Mouse (Mus musculus): ENCODE measurements at regions not wholly inside any gene's neighbourhood (a gene's known extent, or its start where the extent isn't known, plus 50 kb on each side); places are given as distances from the start of the nearest gene placed in this dataset.

- TF ChIP-seq POLR2A (IDR thresholded peaks at IDR 0.05; ENCODE audit: insufficient read depth, low read depth, low read length): no peak
- TF ChIP-seq CTCF (IDR thresholded peaks at IDR 0.05): no peak
- TF ChIP-seq EP300 (IDR thresholded peaks at IDR 0.05; ENCODE audit: insufficient read depth, low read depth, low read length): no peak
These were observed 151.9 kb upstream of the Hs3st2 start for GRCm38 (mm10) chr7:121239731-121240130.

Data from heart, adult 2 months (tissue).